Mouse (Mus musculus): ENCODE data around the gene Actl6b. TPM values are rescaled to one million over a fixed set of nuclear protein-coding genes. Genes with fewer than 3 reads are reported as not detected.

The Actl6b gene
- 0.15 TPM in 1 of 2 replicates, not detected in the other for total RNA-seq (2012; rRNA removed)
- not detected for polyA plus RNA-seq (2012; ENCODE audit: insufficient read depth in 1 of 2, insufficient read length in 2 of 2, low read depth in 1 of 2, low replicate concordance in 2 of 2, missing spikeins in 1 of 2)

DNA sequence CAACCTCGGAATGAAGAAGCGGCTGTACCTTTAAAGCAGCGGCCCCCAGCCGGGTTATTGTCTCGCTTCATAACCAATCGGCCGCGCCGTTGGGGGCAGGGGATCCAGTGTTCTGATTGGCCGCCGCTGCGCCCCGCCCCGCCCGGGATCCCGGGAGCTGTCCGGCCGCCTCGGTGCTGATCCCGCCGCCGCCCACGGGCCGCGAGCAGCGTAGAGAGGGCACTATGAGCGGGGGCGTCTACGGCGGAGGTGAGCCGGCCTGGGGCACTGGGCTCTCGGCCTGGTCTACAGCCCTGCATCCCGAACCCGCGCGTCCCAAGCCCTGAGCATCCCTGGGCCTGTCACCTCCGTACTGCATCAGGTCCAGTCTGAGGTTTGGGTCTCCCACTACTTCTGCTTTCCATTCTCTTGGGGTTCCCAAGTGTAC is at the start of gene Actl6b:
TSS of gene Actl6b (plus strand) at position 107 of the 427 bp plus-strand sequence.
- Histone ChIP-seq H3K79me2 (ENCODE audit: control insufficient read depth, insufficient read depth, low read length, poor library complexity) (no peaks in the 10 kb centered on the region), H3K27me3 (ENCODE audit: control insufficient read depth in 1 of 2, insufficient read depth in 2 of 2, low read length in 2 of 2) (peaks cover 6 to 14% of the 10 kb centered on the region in 2 experiments), H3K36me3 (ENCODE audit: control insufficient read depth in 1 of 2, insufficient read depth in 2 of 2, low read length in 2 of 2) (no peaks in the 10 kb centered on the region), H3K9me3 (replicated peaks; ENCODE audit: insufficient read depth, low read length) (no peaks in the 10 kb centered on the region), H3K4me1 (ENCODE audit: control insufficient read depth in 1 of 2, insufficient read depth in 2 of 2, low read length in 2 of 2) (0 out of 4 replicates have a peak, but pooled peaks cover 0 to 4% of the 10 kb centered on the region in 2 experiments), H3K27ac (ENCODE audit: control insufficient read depth, low read depth, low read length) (no peak within 1 kb of the TSS), H3K4me3 (ENCODE audit: control insufficient read depth in 1 of 2, insufficient read depth in 1 of 2, low read depth in 2 of 2, low read length in 2 of 2) (no peak within 1 kb of the TSS), H3K9ac (ENCODE audit: control insufficient read depth, low read depth, low read length, poor library complexity, severe bottlenecking) (no peak within 1 kb of the TSS)
- peak; percentile 76 for DNase-seq (ENCODE audit: low read depth, low spot score)
- TF ChIP-seq SIN3A (IDR thresholded peaks at IDR 0.05; ENCODE audit: low read length) (peak; percentile 92), CHD2 (IDR thresholded peaks at IDR 0.05; ENCODE audit: low read length) (0 out of 2 replicates have a peak, but pooled peaks have one; percentile 30), MXI1 (IDR thresholded peaks at IDR 0.05; ENCODE audit: low read depth, low read length) (peak; percentile 81), MAZ (IDR thresholded peaks at IDR 0.05; ENCODE audit: low read depth, low read length) (peak; percentile 96), EP300 (IDR thresholded peaks at IDR 0.05; ENCODE audit: low read depth in 1 of 2, low read length in 2 of 2) (peak in 1 of 2 experiments; percentile 47; a peak in 1 of 4 replicates), POLR2AphosphoS2 (IDR thresholded peaks at IDR 0.05; ENCODE audit: low read length) (no peak), ZC3H11A (IDR thresholded peaks at IDR 0.05; ENCODE audit: low read depth, low read length) (no peak)

DNA sequence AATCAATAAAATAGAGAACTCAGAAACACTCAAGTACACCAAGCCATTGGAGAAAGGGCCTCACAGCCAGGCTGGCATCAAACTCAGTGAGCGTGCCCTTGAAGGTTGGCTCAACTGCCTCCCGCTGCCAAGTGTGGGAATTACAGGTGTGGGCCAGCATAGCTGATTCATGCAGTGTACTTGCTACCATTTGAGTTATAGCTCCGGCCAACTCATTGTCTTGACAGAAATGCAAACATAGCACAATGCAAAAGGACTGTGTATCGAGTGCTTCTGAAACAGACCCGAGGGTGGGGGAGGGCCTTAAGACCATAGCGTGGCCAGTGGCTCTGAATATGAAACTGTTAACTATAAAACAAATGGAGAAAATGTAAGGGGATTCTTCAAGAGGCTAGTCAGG is 49.3 kb upstream of the Actl6b start:
- Histone ChIP-seq H3K9ac (ENCODE audit: control insufficient read depth, low read depth, low read length, poor library complexity, severe bottlenecking) (no peak overlapping the region), H3K79me2 (ENCODE audit: control insufficient read depth, insufficient read depth, low read length, poor library complexity) (peaks cover 13% of the 10 kb centered on the region), H3K36me3 (ENCODE audit: control insufficient read depth in 1 of 2, insufficient read depth in 2 of 2, low read length in 2 of 2) (peaks cover 0 to 25% of the 10 kb centered on the region in 2 experiments; a peak in 3 of 4 replicates), H3K27ac (ENCODE audit: control insufficient read depth, low read depth, low read length) (no peak overlapping the region), H3K9me3 (replicated peaks; ENCODE audit: insufficient read depth, low read length) (no peaks in the 10 kb centered on the region), H3K27me3 (ENCODE audit: control insufficient read depth in 1 of 2, insufficient read depth in 2 of 2, low read length in 2 of 2) (no peaks in the 10 kb centered on the region), H3K4me3 (ENCODE audit: control insufficient read depth in 1 of 2, insufficient read depth in 1 of 2, low read depth in 2 of 2, low read length in 2 of 2) (no peak overlapping the region), H3K4me1 (ENCODE audit: control insufficient read depth in 1 of 2, insufficient read depth in 2 of 2, low read length in 2 of 2) (peaks cover 6 to 13% of the 10 kb centered on the region in 2 experiments)
- TF ChIP-seq JUND (IDR thresholded peaks at IDR 0.05; ENCODE audit: low read depth, low read length), result no peak
- no peak for TF ChIP-seq NRF1 (IDR thresholded peaks at IDR 0.05; ENCODE audit: insufficient read depth, low read depth, low read length, poor library complexity, severe bottlenecking)
- peak; percentile 23 to 34 (median 28); a peak in 3 of 6 replicates for TF ChIP-seq CTCF (IDR thresholded peaks at IDR 0.05 in 2 of 3, conservative IDR thresholded peaks at IDR 0.05 in 1 of 3; ENCODE audit: control insufficient read depth in 1 of 3, insufficient read depth in 1 of 3, low read depth in 2 of 3, low read length in 3 of 3, poor library complexity in 1 of 3, severe bottlenecking in 1 of 3)
- peak; percentile 56 for DNase-seq (ENCODE audit: low read depth, low spot score)

DNA sequence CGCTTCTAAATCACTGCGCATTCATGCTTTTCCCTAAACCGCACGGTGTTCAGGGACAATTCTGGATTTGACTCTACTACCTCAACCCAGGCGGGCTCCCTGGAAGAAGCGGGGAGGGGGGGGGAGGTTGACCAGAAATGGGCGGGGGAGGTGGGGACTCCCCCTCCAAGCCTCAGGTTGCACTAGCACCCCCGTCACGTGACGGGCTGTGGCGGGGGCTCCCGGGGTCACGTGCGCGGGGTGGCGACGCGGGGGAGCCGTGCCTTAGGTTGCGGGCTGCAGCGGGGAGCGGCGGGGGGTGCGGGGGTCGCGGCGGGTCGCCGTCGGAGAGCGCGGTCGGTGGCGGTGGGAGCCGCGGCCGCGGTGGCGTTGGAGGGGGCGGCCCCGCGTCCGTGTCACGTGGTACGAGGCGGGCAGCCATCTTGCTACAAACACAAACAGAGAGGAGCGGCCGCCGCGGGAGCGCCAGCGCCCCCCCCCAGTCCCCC is 43.3 kb upstream of the Actl6b start:
- H3K4me1 ChIP-seq (ENCODE audit: control insufficient read depth in 1 of 2, insufficient read depth in 2 of 2, low read length in 2 of 2), result peaks cover 4 to 19% of the 10 kb centered on the region in 2 experiments
- H3K79me2 ChIP-seq (ENCODE audit: control insufficient read depth, insufficient read depth, low read length, poor library complexity), result peaks cover 42% of the 10 kb centered on the region
- H3K9me3 ChIP-seq (replicated peaks; ENCODE audit: insufficient read depth, low read length), result no peaks in the 10 kb centered on the region
- peak; percentile 69 for DNase-seq (ENCODE audit: low read depth, low spot score)
- peak overlapping the region; percentile 59 for H3K4me3 ChIP-seq (ENCODE audit: control insufficient read depth in 1 of 2, insufficient read depth in 1 of 2, low read depth in 2 of 2, low read length in 2 of 2)
- H3K27me3 ChIP-seq (ENCODE audit: control insufficient read depth in 1 of 2, insufficient read depth in 2 of 2, low read length in 2 of 2), result no peaks in the 10 kb centered on the region
- peaks cover 0 to 17% of the 10 kb centered on the region in 2 experiments; a peak in 2 of 4 replicates for H3K36me3 ChIP-seq (ENCODE audit: control insufficient read depth in 1 of 2, insufficient read depth in 2 of 2, low read length in 2 of 2)
- no peak overlapping the region for H3K27ac ChIP-seq (ENCODE audit: control insufficient read depth, low read depth, low read length)
- peak overlapping the region; percentile 96 for H3K9ac ChIP-seq (ENCODE audit: control insufficient read depth, low read depth, low read length, poor library complexity, severe bottlenecking)
- no peak for TF ChIP-seq SMC3 (IDR thresholded peaks at IDR 0.05; ENCODE audit: low read depth, low read length)
- peak; percentile 84 for TF ChIP-seq MAZ (IDR thresholded peaks at IDR 0.05; ENCODE audit: low read depth, low read length)
- TF ChIP-seq NRF1 (IDR thresholded peaks at IDR 0.05; ENCODE audit: insufficient read depth, low read depth, low read length, poor library complexity, severe bottlenecking), result no peak
- no peak for TF ChIP-seq GABPA (IDR thresholded peaks at IDR 0.05; ENCODE audit: low read depth, low read length)
- TF ChIP-seq KAT2A (conservative IDR thresholded peaks at IDR 0.05; ENCODE audit: low read depth, low read length), result no peak; the same call in 1 of the 2 replicates
- TF ChIP-seq MYC (IDR thresholded peaks at IDR 0.05; ENCODE audit: low read depth, low read length), result no peak
- peak; percentile 93 for TF ChIP-seq USF1 (IDR thresholded peaks at IDR 0.05; ENCODE audit: low read depth, low read length)
- no peak for TF ChIP-seq ETS1 (IDR thresholded peaks at IDR 0.05; ENCODE audit: low read depth, low read length)
- TF ChIP-seq CTCF (IDR thresholded peaks at IDR 0.05 in 2 of 3, conservative IDR thresholded peaks at IDR 0.05 in 1 of 3; ENCODE audit: control insufficient read depth in 1 of 3, insufficient read depth in 1 of 3, low read depth in 2 of 3, low read length in 3 of 3, poor library complexity in 1 of 3, severe bottlenecking in 1 of 3), result no peak
- peak; percentile 92 for TF ChIP-seq BHLHE40 (IDR thresholded peaks at IDR 0.05; ENCODE audit: borderline replicate concordance, low read depth, low read length)
- peak; percentile 50 to 89; a peak in 3 of 4 replicates for TF ChIP-seq USF2 (IDR thresholded peaks at IDR 0.05; ENCODE audit: borderline replicate concordance in 1 of 2, insufficient read depth in 1 of 2, low read depth in 1 of 2, low read length in 2 of 2)
- TF ChIP-seq MAFK (IDR thresholded peaks at IDR 0.05; ENCODE audit: borderline replicate concordance, low read depth, low read length), result no peak
- no peak for TF ChIP-seq CHD1 (IDR thresholded peaks at IDR 0.05; ENCODE audit: low read depth, low read length)
- no peak for TF ChIP-seq ZNF384 (IDR thresholded peaks at IDR 0.05; ENCODE audit: low read depth, low read length)
- no peak for TF ChIP-seq ZMIZ1 (IDR thresholded peaks at IDR 0.05; ENCODE audit: low read depth, low read length)
- no peak for TF ChIP-seq TAL1 (IDR thresholded peaks at IDR 0.05; ENCODE audit: low read length)

All from MEL (cell line).